Mouse (Mus musculus): ENCODE results near the gene Cer1.

DNA sequence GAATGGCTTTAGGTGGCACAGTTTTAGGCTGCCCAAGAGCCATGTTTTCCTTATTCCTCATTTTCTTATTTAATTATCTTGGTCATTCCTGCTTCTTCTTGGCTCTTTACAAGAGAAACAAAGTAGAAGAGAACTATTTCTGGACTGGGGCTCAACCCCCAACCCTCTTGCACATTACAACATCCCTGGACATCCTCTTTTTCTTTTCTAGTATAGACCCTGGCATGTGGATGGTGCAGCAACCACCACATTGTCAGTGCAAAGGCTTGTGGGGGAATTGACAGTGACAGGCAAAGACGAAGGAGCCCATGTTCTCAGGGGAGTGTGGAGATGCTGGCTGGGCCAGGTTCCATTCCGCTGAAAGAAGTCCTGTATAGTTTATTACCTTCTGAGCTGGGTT lies 8.3 kb downstream of the Cer1 start:
- TF ChIP-seq CTCF (IDR thresholded peaks at IDR 0.05; ENCODE audit: low read depth, low read length): no peak
- TF ChIP-seq TAL1 (conservative IDR thresholded peaks at IDR 0.05; ENCODE audit: low read depth, low read length): no peak
